Mouse (Mus musculus): ENCODE data around the gene Alg3. TPM values are rescaled to one million over a fixed set of nuclear protein-coding genes. Genes with fewer than 3 reads are reported as not detected.

The Alg3 gene
- polyA plus RNA-seq, 1 experiment from 2014 or later, result 44.7 TPM

DNA sequence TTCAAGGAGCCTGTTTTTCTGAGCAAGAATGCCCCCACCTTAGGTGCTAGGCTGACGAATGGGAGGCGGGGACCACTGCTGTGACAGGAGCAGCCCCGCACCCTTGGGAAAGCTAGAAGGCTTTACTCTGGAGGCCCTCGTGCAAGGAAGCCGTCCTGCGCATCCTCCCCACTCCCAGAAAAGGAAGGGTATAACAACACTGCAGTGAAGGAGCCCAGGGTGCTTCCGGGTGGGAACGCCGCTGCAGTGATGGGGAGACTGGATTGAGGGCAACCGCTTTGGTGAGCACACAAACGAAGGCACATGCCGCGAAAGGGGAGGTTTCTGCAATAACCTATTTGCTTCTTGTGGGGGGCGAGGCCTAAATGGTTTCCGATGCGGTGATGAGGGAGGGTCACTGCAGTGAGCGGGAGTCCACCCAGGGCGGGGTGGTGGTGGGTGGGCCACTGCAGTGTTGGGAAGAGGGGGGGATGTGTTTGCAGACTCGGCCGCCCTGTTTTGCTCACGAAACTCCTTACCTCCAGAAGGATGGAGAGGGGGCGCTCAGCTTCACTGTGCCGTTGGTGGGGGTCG is 22.1 kb downstream of the Alg3 start, which contains the start of gene Vwa5b2:
Vwa5b2 (plus strand) TSS at position 106 of the 573 bp plus-strand sequence.
- Histone ChIP-seq H3K27ac (ENCODE audit: low read length) (no peak within 1 kb of the TSS), H3K4me1 (ENCODE audit: insufficient read depth, low read length) (peaks cover 19% of the 10 kb centered on the region), H3K9me3 (ENCODE audit: low read length) (no peaks in the 10 kb centered on the region), H3K4me3 (ENCODE audit: low read length) (peak within 1 kb of the TSS; percentile 48), H3K36me3 (ENCODE audit: insufficient read depth, low read length) (no peaks in the 10 kb centered on the region), H3K4me2 (replicated peaks; ENCODE audit: low read depth, low read length) (peak within 1 kb of the TSS; percentile 92), H3K9ac (replicated peaks; ENCODE audit: low read length) (peak within 1 kb of the TSS; percentile 61), H3K27me3 (ENCODE audit: insufficient read depth, low read length) (peaks cover 49% of the 10 kb centered on the region)
- peak; percentile 7; the same call in 1 of the 2 replicates for ATAC-seq (ENCODE audit: low FRiP score, low TSS enrichment)
- under 1% methylated on average over 24 of the region's 24 CpGs for WGBS

DNA sequence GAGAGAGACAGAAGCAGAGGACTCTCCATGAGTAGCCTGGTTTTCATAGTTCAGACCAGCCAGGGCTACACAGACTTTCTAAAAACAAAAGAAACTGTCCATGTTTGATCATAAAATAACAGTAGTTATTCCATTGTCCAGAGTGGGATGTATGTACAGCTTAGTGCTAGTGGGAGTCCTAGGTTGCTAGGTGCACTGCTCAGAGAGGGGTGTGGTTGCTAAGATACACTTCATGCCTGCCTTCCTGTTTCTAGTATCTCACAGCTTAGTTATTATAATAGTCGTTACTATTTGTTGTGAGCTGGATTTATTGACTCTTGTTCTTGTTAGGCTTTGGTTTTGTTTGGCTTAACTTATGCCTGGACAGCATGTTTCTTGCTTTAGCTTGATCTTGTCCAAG is 46.5 kb downstream of the Alg3 start:
- Histone ChIP-seq H3K9ac (replicated peaks; ENCODE audit: low read length) (no peak overlapping the region), H3K27ac (ENCODE audit: low read length) (no peak overlapping the region), H3K4me1 (ENCODE audit: insufficient read depth, low read length) (no peaks in the 10 kb centered on the region), H3K4me3 (ENCODE audit: low read length) (no peak overlapping the region), H3K9me3 (ENCODE audit: low read length) (no peaks in the 10 kb centered on the region), H3K36me3 (ENCODE audit: insufficient read depth, low read length) (peaks cover 31% of the 10 kb centered on the region), H3K27me3 (ENCODE audit: insufficient read depth, low read length) (no peaks in the 10 kb centered on the region), H3K4me2 (replicated peaks; ENCODE audit: low read depth, low read length) (no peak overlapping the region)
- ATAC-seq (ENCODE audit: low FRiP score, low TSS enrichment), result no peak
- WGBS, result 65% methylated on average over 1 of the region's 1 CpGs

DNA sequence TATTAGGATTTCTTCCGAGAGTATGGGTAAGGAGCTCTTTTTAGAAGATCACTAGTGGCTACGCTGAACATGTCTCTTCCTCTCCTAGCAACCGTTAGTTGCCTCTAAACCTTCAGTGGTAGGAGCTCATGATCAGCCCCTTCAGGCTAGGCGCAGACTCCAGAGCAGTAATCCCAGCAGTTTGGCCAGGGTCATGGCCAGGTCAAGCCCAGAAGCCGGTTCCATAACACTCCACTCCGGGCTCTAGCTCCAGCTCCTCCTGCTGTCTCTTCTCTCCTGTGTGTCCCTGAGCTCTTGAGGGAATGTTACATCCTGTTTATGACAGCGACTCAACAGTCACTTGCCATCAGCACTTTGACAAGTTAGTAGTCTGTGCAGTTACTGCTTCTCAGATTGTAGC is 54.2 kb downstream of the Alg3 start:
- ATAC-seq (ENCODE audit: low FRiP score, low TSS enrichment), result no peak
- Histone ChIP-seq H3K4me2 (replicated peaks; ENCODE audit: low read depth, low read length) (no peak overlapping the region), H3K36me3 (ENCODE audit: insufficient read depth, low read length) (peaks cover 76% of the 10 kb centered on the region), H3K27ac (ENCODE audit: low read length) (no peak overlapping the region), H3K9ac (replicated peaks; ENCODE audit: low read length) (no peak overlapping the region), H3K27me3 (ENCODE audit: insufficient read depth, low read length) (no peaks in the 10 kb centered on the region), H3K9me3 (ENCODE audit: low read length) (no peaks in the 10 kb centered on the region), H3K4me3 (ENCODE audit: low read length) (no peak overlapping the region), H3K4me1 (ENCODE audit: insufficient read depth, low read length) (no peaks in the 10 kb centered on the region)
- 56% methylated on average over 7 of the region's 7 CpGs for WGBS

MicroRNAs within 50 kb of the gene (microRNA counts, 519-probe panel; counts per million panel counts)
- 3,411 counts per million, percentile 79 among the panel's probes with 10 or more counts for microRNA mmu-miR-1224

Small RNAs within 50 kb of the gene (microRNA-seq; reads per million reads assigned to microRNA genes)
- 0.95 reads per million for gene Mir1224

Other genes starting within 250 kb of the Alg3 start
- gene Abcc5, start 185.3 kb downstream of the Alg3 start, polyA plus RNA-seq (2015; fragmentation: Nextera tagmentation; extraction: Ambion mirVana), result 66.9 and 68.1 TPM in 2 replicates
- 119 and 121 TPM in 2 replicates for gene Eif2b5, start 112.9 kb downstream of the Alg3 start, polyA plus RNA-seq (2015; fragmentation: Nextera tagmentation; extraction: Ambion mirVana)
- gene Dvl3, start 94.8 kb downstream of the Alg3 start, polyA plus RNA-seq (2015; fragmentation: Nextera tagmentation; extraction: Ambion mirVana), result 20.6 and 31.7 TPM in 2 replicates
- 691 and 699 TPM in 2 replicates for gene Ap2m1, start 76.3 kb downstream of the Alg3 start, polyA plus RNA-seq (2015; fragmentation: Nextera tagmentation; extraction: Ambion mirVana)
- 64.8 and 75.2 TPM in 2 replicates for gene Abcf3, start 63.2 kb downstream of the Alg3 start, polyA plus RNA-seq (2015; fragmentation: Nextera tagmentation; extraction: Ambion mirVana)
- 0.69 and 2.0 TPM in 2 replicates for gene Vwa5b2, start 22.3 kb downstream of the Alg3 start, polyA plus RNA-seq (2015; fragmentation: Nextera tagmentation; extraction: Ambion mirVana)
- 33.3 and 37.4 TPM in 2 replicates for gene Eef1akmt4, start 142 bp downstream of the Alg3 start, polyA plus RNA-seq (2015; fragmentation: Nextera tagmentation; extraction: Ambion mirVana)
- not detected in 2 replicates for gene Gm49333, start 125 bp downstream of the Alg3 start, polyA plus RNA-seq (2015; fragmentation: Nextera tagmentation; extraction: Ambion mirVana)
- gene Camk2n2, start 9.6 kb upstream of the Alg3 start, polyA plus RNA-seq (2015; fragmentation: Nextera tagmentation; extraction: Ambion mirVana), result 0.45 and 0.84 TPM in 2 replicates
- gene Ece2, start 18.1 kb upstream of the Alg3 start, polyA plus RNA-seq (2015; fragmentation: Nextera tagmentation; extraction: Ambion mirVana), result 3.5 and 3.6 TPM in 2 replicates
- gene Psmd2, start 39.9 kb upstream of the Alg3 start, polyA plus RNA-seq (2015; fragmentation: Nextera tagmentation; extraction: Ambion mirVana), result 377 and 378 TPM in 2 replicates
- 183 and 193 TPM in 2 replicates for gene Eif4g1, start 56.6 kb upstream of the Alg3 start, polyA plus RNA-seq (2015; fragmentation: Nextera tagmentation; extraction: Ambion mirVana)
- gene Fam131a, start 81.5 kb upstream of the Alg3 start, polyA plus RNA-seq (2015; fragmentation: Nextera tagmentation; extraction: Ambion mirVana), result 7.6 and 8.0 TPM in 2 replicates
- gene Polr2h, start 105.9 kb upstream of the Alg3 start, polyA plus RNA-seq (2015; fragmentation: Nextera tagmentation; extraction: Ambion mirVana), result 107 and 119 TPM in 2 replicates
- gene Clcn2, start 106.0 kb upstream of the Alg3 start, polyA plus RNA-seq (2015; fragmentation: Nextera tagmentation; extraction: Ambion mirVana), result 18.7 and 20.1 TPM in 2 replicates
- 5.4 and 5.9 TPM in 2 replicates for gene Chrd, start 121.4 kb upstream of the Alg3 start, polyA plus RNA-seq (2015; fragmentation: Nextera tagmentation; extraction: Ambion mirVana)
- 1.2 and 2.0 TPM in 2 replicates for gene Thpo, start 122.8 kb upstream of the Alg3 start, polyA plus RNA-seq (2015; fragmentation: Nextera tagmentation; extraction: Ambion mirVana)